Mouse (Mus musculus) forebrain, postnatal 0 days (tissue): ENCODE results near the gene Cass4. TPM values are rescaled to one million over a fixed set of nuclear protein-coding genes. Genes with fewer than 3 reads are reported as not detected.

Experiments
- ATAC-seq: fragments of 200-750 bp; cut with Nextera tagmentation; 2 replicates; pipeline ENCODE4 v1.8.0; 2017; ENCODE audit warnings: mild to moderate bottlenecking, moderate library complexity
- DNase-seq: peaks from one replicate; pipeline ENCODE4 v3.0.0-alpha.2; 2015
- H3K27ac ChIP-seq: fragments of 300-500 bp; sonication (generic); 2 replicates; pipeline ENCODE4 v1.5.1; 2014; ENCODE audit warnings: low read depth, mild to moderate bottlenecking, antibody characterized with exemption, low read length, moderate library complexity, mixed read lengths
- H3K27me3 ChIP-seq: fragments of 300-500 bp; sonication (generic); 2 replicates; pipeline ENCODE4 v1.6.1; 2014; ENCODE audit warnings: mild to moderate bottlenecking, low read length, mixed read lengths; ENCODE audit not compliant: insufficient read depth
- H3K36me3 ChIP-seq: fragments of 300-500 bp; sonication (generic); 2 replicates; pipeline ENCODE4 v1.6.1; 2014; ENCODE audit warnings: mild to moderate bottlenecking, moderate library complexity; ENCODE audit not compliant: insufficient read depth
- H3K4me1 ChIP-seq: fragments of 300-500 bp; sonication (generic); 2 replicates; pipeline ENCODE4 v1.6.1; 2014; ENCODE audit warnings: antibody characterized with exemption; ENCODE audit not compliant: insufficient read depth
- H3K4me2 ChIP-seq: fragments of 300-500 bp; sonication (generic); 2 replicates; pipeline ENCODE4 v1.6.1; 2014; ENCODE audit warnings: low read depth, mild to moderate bottlenecking, moderate library complexity
- H3K4me3 ChIP-seq: fragments of 300-500 bp; sonication (generic); 2 replicates; pipeline ENCODE4 v1.5.1; 2014; ENCODE audit warnings: low read depth, low read length, mixed read lengths
- H3K9ac ChIP-seq: fragments of 300-500 bp; sonication (generic); 2 replicates; pipeline ENCODE4 v1.6.1; 2014; ENCODE audit warnings: mild to moderate bottlenecking
- H3K9me3 ChIP-seq: fragments of 300-500 bp; sonication (generic); 2 replicates; pipeline ENCODE4 v1.6.1; 2016; ENCODE audit warnings: low read length
- CTCF ChIP-seq: sonication (generic); IDR thresholded peaks from 2 replicates; pipeline ENCODE4 v1.5.1; 2016; ENCODE audit warnings: antibody characterized with exemption, control low read depth, low read depth
- WGBS: fragments of 180-500 bp; shearing (Covaris S2); extraction: QIAGEN DNeasy Blood & Tissue Kit; methylation state at CpG from one replicate; pipeline ENCODE4 v1.1.7; 2014; 5-methylcytosine and 5-hydroxymethylcytosine counted together
- polyA plus RNA-seq: library from polyadenylated mRNA; unstranded; fragments of >200 nt; fragmentation: Nextera tagmentation; extraction: Ambion mirVana; gene quantifications from 2 replicates; pipeline ENCODE4 v1.2.1, GENCODE M21; 2015
- total RNA-seq: library from RNA; depleted of rRNA; stranded (reverse); fragments of >200 nt; gene quantifications from 2 replicates; pipeline ENCODE4 v1.2.3, GENCODE M21; 2014

The Cass4 gene
- total and polyA plus RNA-seq, 2 experiments from 2014 or later = 0.12 to 0.24 TPM

- H3K4me1 ChIP-seq = no peaks in the 10 kb centered on the region
- H3K27ac ChIP-seq = no peak overlapping the region
- peaks cover 67% of the 10 kb centered on the region for H3K36me3 ChIP-seq
- H3K4me3 ChIP-seq = no peak overlapping the region
- H3K4me2 ChIP-seq = no peak overlapping the region
- H3K27me3 ChIP-seq = no peaks in the 10 kb centered on the region
- no peak for TF ChIP-seq CTCF
- H3K9me3 ChIP-seq = no peaks in the 10 kb centered on the region
- H3K9ac ChIP-seq = no peak overlapping the region
- DNase-seq (peak; percentile 68), ATAC-seq (peak; percentile 52)
- 38% methylated on average over 11 of the region's 11 CpGs for WGBS
Measured at GRCm38 (mm10) chr2:172468346-172468819, 74.8 kb downstream of the Cass4 start.

GRCm38 (mm10) chr2:172472318-172472717, 78.7 kb downstream of the Cass4 start, which contains the start of gene Fam209:
Gene Fam209, plus strand, starts transcription at chr2:172472520.
- H3K36me3 ChIP-seq = peaks cover 27% of the 10 kb centered on the region
- H3K4me2 ChIP-seq = no peak within 1 kb of the TSS
- WGBS = 60% methylated on average over 11 of the region's 11 CpGs
- no peak within 1 kb of the TSS for H3K4me3 ChIP-seq
- no peaks in the 10 kb centered on the region for H3K9me3 ChIP-seq
- DNase-seq (no peak), ATAC-seq (no peak)
- no peaks in the 10 kb centered on the region for H3K27me3 ChIP-seq
- no peak within 1 kb of the TSS for H3K27ac ChIP-seq
- no peak for TF ChIP-seq CTCF
- H3K9ac ChIP-seq = no peak within 1 kb of the TSS
- H3K4me1 ChIP-seq = no peaks in the 10 kb centered on the region

GRCm38 (mm10) chr2:172473591-172473990, 80.0 kb downstream of the Cass4 start:
- Histone ChIP-seq H3K27me3 (no peaks in the 10 kb centered on the region), H3K4me1 (no peaks in the 10 kb centered on the region), H3K9me3 (no peaks in the 10 kb centered on the region), H3K4me3 (no peak overlapping the region), H3K27ac (no peak overlapping the region), H3K36me3 (peaks cover 14% of the 10 kb centered on the region), H3K4me2 (no peak overlapping the region), H3K9ac (no peak overlapping the region)
- no peak for TF ChIP-seq CTCF
- no peak for DNase-seq
- 40% methylated on average over 8 of the region's 8 CpGs for WGBS
- no peak for ATAC-seq

- 31% methylated on average over 6 of the region's 6 CpGs for WGBS
- Histone ChIP-seq H3K4me2 (no peak overlapping the region), H3K9me3 (no peaks in the 10 kb centered on the region), H3K4me3 (no peak overlapping the region), H3K9ac (no peak overlapping the region), H3K27ac (no peak overlapping the region), H3K27me3 (no peaks in the 10 kb centered on the region), H3K36me3 (0 out of 2 replicates have a peak, but pooled peaks cover under 1% of the 10 kb centered on the region), H3K4me1 (no peaks in the 10 kb centered on the region)
- no peak for ATAC-seq
- no peak for DNase-seq
- peak; percentile 52; the same call in 1 of the 2 replicates for TF ChIP-seq CTCF
Measured at GRCm38 (mm10) chr2:172474970-172475369, 81.4 kb downstream of the Cass4 start.

- Histone ChIP-seq H3K36me3 (no peaks in the 10 kb centered on the region), H3K27me3 (no peaks in the 10 kb centered on the region), H3K9me3 (no peaks in the 10 kb centered on the region), H3K9ac (no peak overlapping the region), H3K4me1 (no peaks in the 10 kb centered on the region), H3K27ac (no peak overlapping the region), H3K4me2 (no peak overlapping the region), H3K4me3 (no peak overlapping the region)
- no peak for DNase-seq
- ATAC-seq = no peak
- WGBS = 48% methylated on average over 10 of the region's 10 CpGs
- TF ChIP-seq CTCF = no peak
Measured at GRCm38 (mm10) chr2:172476707-172477260, 83.2 kb downstream of the Cass4 start.

GRCm38 (mm10) chr2:172477350-172477749, 83.8 kb downstream of the Cass4 start:
- WGBS = 43% methylated on average over 3 of the region's 3 CpGs
- TF ChIP-seq CTCF = no peak
- ATAC-seq = no peak
- Histone ChIP-seq H3K27ac (no peak overlapping the region), H3K4me3 (no peak overlapping the region), H3K9me3 (no peaks in the 10 kb centered on the region), H3K4me1 (no peaks in the 10 kb centered on the region), H3K4me2 (no peak overlapping the region), H3K36me3 (no peaks in the 10 kb centered on the region), H3K27me3 (no peaks in the 10 kb centered on the region), H3K9ac (no peak overlapping the region)
- DNase-seq = no peak

GRCm38 (mm10) chr2:172477860-172478259, 84.3 kb downstream of the Cass4 start:
- Histone ChIP-seq H3K4me2 (no peak overlapping the region), H3K4me3 (no peak overlapping the region), H3K27me3 (no peaks in the 10 kb centered on the region), H3K36me3 (no peaks in the 10 kb centered on the region), H3K27ac (no peak overlapping the region), H3K9me3 (no peaks in the 10 kb centered on the region), H3K4me1 (no peaks in the 10 kb centered on the region), H3K9ac (no peak overlapping the region)
- 1% methylated on average over 2 of the region's 2 CpGs for WGBS
- ATAC-seq (peak; percentile 79), DNase-seq (peak; percentile 87)
- TF ChIP-seq CTCF = peak; percentile 92
